Mouse (Mus musculus): Measurements from ENCODE around the gene Twf1.

DNA sequence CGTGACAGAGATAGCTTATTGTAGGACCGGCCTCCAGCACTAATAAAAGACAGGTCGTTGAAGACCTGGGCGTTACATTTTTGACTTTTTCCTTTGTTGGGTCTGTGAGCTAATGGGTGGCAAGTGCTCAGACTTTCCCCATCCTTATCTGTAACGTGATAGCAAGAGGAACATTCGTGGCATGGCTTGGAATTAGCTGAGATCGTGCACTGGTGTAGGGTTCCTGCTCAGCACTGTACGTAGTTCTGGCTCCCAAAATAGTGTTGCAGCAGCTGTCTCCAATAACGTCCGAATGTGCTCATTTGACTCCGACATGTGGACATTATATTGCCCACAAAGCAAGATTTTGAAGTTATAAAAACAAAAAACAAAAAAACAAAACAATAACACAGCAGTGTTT lies 44.8 kb upstream of the Twf1 start:
- TF ChIP-seq GATA1 (IDR thresholded peaks at IDR 0.05; ENCODE audit: borderline replicate concordance, low read length) (no peak), FLI1 (IDR thresholded peaks at IDR 0.05; ENCODE audit: low read length) (no peak)
